Mouse (Mus musculus) neutrophil, adult 59 days (primary cell): Measurements from ENCODE around the gene Zbtb39. TPM values are rescaled to one million over a fixed set of nuclear protein-coding genes. Genes with fewer than 3 reads are reported as not detected.

ENCODE experiments used
- total RNA-seq, 2 experiments: library from RNA; stranded (reverse); gene quantifications; 1 replicate in 1 of 2; 2 replicates in 1 of 2; pipeline ENCODE4 v1.2.4; 2023

Zbtb39 gene
- 10 to 100 TPM; 17.7 to 17.8 TPM for total RNA-seq

GRCm38 (mm10) chr10:127739083-127739660 lies at the start of gene Zbtb39:
Gene Zbtb39, plus strand, starts transcription at chr10:127739538.

GRCm38 (mm10) chr10:127704766-127705220 lies 34.5 kb upstream of the Zbtb39 start, which contains the start of gene Myo1a:
Gene Myo1a, plus strand, starts transcription at chr10:127705170.

GRCm38 (mm10) chr10:127724178-127724577 lies 15.2 kb upstream of the Zbtb39 start, which contains the start of gene Tac2:
Gene Tac2, plus strand, starts transcription at chr10:127724478.

GRCm38 (mm10) chr10:127751548-127751947 lies 12.2 kb downstream of the Zbtb39 start, which contains the start of gene Gpr182:
Gene Gpr182, minus strand, starts transcription at chr10:127751732.

GRCm38 (mm10) chr10:127759181-127760110 lies 20.1 kb downstream of the Zbtb39 start, which contains the start of the genes Rdh1 and Rdh16f1:
Gene Rdh1, plus strand, starts transcription at chr10:127759721.
Gene Rdh16f1, plus strand, starts transcription at chr10:127759787.

GRCm38 (mm10) chr10:127776011-127776410 lies 36.7 kb downstream of the Zbtb39 start, which contains the start of gene Rdh9:
Gene Rdh9, plus strand, starts transcription at chr10:127776386.

Other genes with a start within 250 kb of the Zbtb39 start
- 1 to 10 TPM; 1.7 to 4.4 TPM for gene Stac3, start 237.9 kb upstream of the Zbtb39 start, total RNA-seq
- gene Ndufa4l2, start 224.6 kb upstream of the Zbtb39 start, total RNA-seq = not detected
- gene Shmt2, start 217.1 kb upstream of the Zbtb39 start, total RNA-seq = 10 to 100 TPM; 26.5 to 28.3 TPM
- not detected for gene Nxph4, start 205.0 kb upstream of the Zbtb39 start, total RNA-seq
- gene Lrp1, start 118.4 kb upstream of the Zbtb39 start, total RNA-seq = 100 to 1,000 TPM in 1 of 2 experiments, 10 to 100 TPM in 1; 82.2 to 126 TPM
- 100 to 1,000 TPM; 214 to 227 TPM for gene Stat6, start 96.6 kb upstream of the Zbtb39 start, total RNA-seq
- gene Nemp1, start 72.6 kb upstream of the Zbtb39 start, total RNA-seq = 10 to 100 TPM in 1 of 2 experiments, 1 to 10 TPM in 1; 8.5 to 10.1 TPM
- gene Nab2, start 71.0 kb upstream of the Zbtb39 start, total RNA-seq = 1 to 10 TPM in 1 of 2 experiments, under 1 TPM in 1; 0.58 to 2.0 TPM
- gene Myo1a, start 34.4 kb upstream of the Zbtb39 start, total RNA-seq = under 1 TPM; 0.27 to 0.42 TPM
- gene Tac2, start 15.1 kb upstream of the Zbtb39 start, total RNA-seq = 1 to 10 TPM in 1 of 2 experiments, under 1 TPM in 1; 0.60 to 1.5 TPM
- gene Gpr182, start 12.2 kb downstream of the Zbtb39 start, total RNA-seq = under 1 TPM; 0.15 to 0.22 TPM
- under 1 TPM; 0.20 to 0.75 TPM for gene Rdh1, start 20.2 kb downstream of the Zbtb39 start, total RNA-seq
- gene Rdh16f1, start 20.2 kb downstream of the Zbtb39 start, total RNA-seq = not detected
- gene Rdh9, start 36.8 kb downstream of the Zbtb39 start, total RNA-seq = under 1 TPM; 0.42 to 0.44 TPM
- gene Rdh16, start 61.6 kb downstream of the Zbtb39 start, total RNA-seq = under 1 TPM; 0.18 to 0.24 TPM
- not detected for gene Rdh19, start 110.4 kb downstream of the Zbtb39 start, total RNA-seq
- not detected for gene Rdh16f2, start 126.9 kb downstream of the Zbtb39 start, total RNA-seq
- not detected for gene Rdh7, start 149.3 kb downstream of the Zbtb39 start, total RNA-seq
- gene Sdr9c7, start 159.0 kb downstream of the Zbtb39 start, total RNA-seq = not detected